Mouse (Mus musculus): ENCODE measurements around the gene Fst.

Gene Fst

GRCm38 (mm10) chr13:114419364-114419763 lies 39.4 kb downstream of the Fst start:
- no peak for DNase-seq (ENCODE audit: low spot score)

GRCm38 (mm10) chr13:114412326-114412725 lies 46.4 kb downstream of the Fst start:
- no peak for DNase-seq (ENCODE audit: low spot score)

- DNase-seq (ENCODE audit: low spot score) = no peak
Observed at GRCm38 (mm10) chr13:114406866-114407265, 51.9 kb downstream of the Fst start.

GRCm38 (mm10) chr13:114406424-114406823 lies 52.3 kb downstream of the Fst start:
- DNase-seq (ENCODE audit: low spot score) = no peak

- DNase-seq (ENCODE audit: low spot score) = no peak
Observed at GRCm38 (mm10) chr13:114405100-114405715, 53.5 kb downstream of the Fst start.
